Mouse (Mus musculus): ENCODE results near the gene BC035947. TPM values are rescaled to one million over a fixed set of nuclear protein-coding genes. Genes with fewer than 3 reads are reported as not detected.
A peak's percentile ranks its signal among the peaks of the same experiment; 100 is the strongest.
"Not testable (repeated sequence)": the region's sequence is repeated elsewhere in the genome, so short reads cannot be mapped to it uniquely, and the experiment has no call there.

The BC035947 gene
- under 1 TPM; 0.37 to 0.46 TPM for total RNA-seq (2021)
- long read RNA-seq, experiment 1, partial matches to known transcripts, result 0 of 2 reads
- long read RNA-seq, experiment 1, other reads (novel, unspliced or antisense), result 2 of 2 reads
- long read RNA-seq, experiment 2, partial matches to known transcripts, result 0 of 1 reads
- long read RNA-seq, experiment 2, other reads (novel, unspliced or antisense), result 0 of 1 reads

- no peak for TF ChIP-seq CTCF (conservative IDR thresholded peaks at IDR 0.05)
- Histone ChIP-seq H3K27ac (no peak within 1 kb of the TSS), H3K4me3 (peak within 1 kb of the TSS; percentile 18; the same call in 1 of the 2 replicates)
- no peak for DNase-seq (ENCODE audit: low spot score in 2 of 2)
These were observed at the start of gene BC035947 for GRCm38 (mm10) chr1:78511621-78512160. TSS of gene BC035947 (minus strand) at chr1:78512158.

- no peak overlapping the region for H3K27ac ChIP-seq
- DNase-seq (ENCODE audit: low spot score in 2 of 2), result no peak
These were observed 42.2 kb upstream of the BC035947 start for GRCm38 (mm10) chr1:78554012-78554666.

GRCm38 (mm10) chr1:78548961-78549360 is 37.0 kb upstream of the BC035947 start:
- DNase-seq (ENCODE audit: low spot score in 2 of 2), result no peak
- peak overlapping the region; percentile 59 for H3K27ac ChIP-seq
- H3K4me3 ChIP-seq, result no peak overlapping the region
- 0 out of 2 replicates have a peak, but pooled peaks have one; percentile 14 for TF ChIP-seq CTCF (conservative IDR thresholded peaks at IDR 0.05)

More at GRCm38 (mm10) chr1:78554012-78554666, 42.2 kb upstream of the BC035947 start:
- TF ChIP-seq CTCF (conservative IDR thresholded peaks at IDR 0.05), result no peak
- H3K4me3 ChIP-seq, result no peak overlapping the region

- Histone ChIP-seq H3K27ac (no peak overlapping the region), H3K4me3 (no peak overlapping the region)
- no peak for DNase-seq (ENCODE audit: low spot score in 2 of 2)
- no peak for TF ChIP-seq CTCF (conservative IDR thresholded peaks at IDR 0.05)
These were observed 34.3 kb upstream of the BC035947 start for GRCm38 (mm10) chr1:78546258-78546657.

GRCm38 (mm10) chr1:78543631-78544030 is 31.7 kb upstream of the BC035947 start:
- DNase-seq (ENCODE audit: low spot score in 2 of 2); H3K27ac ChIP-seq; H3K4me3 ChIP-seq: not testable (repeated sequence)

- no peak for DNase-seq (ENCODE audit: low spot score in 2 of 2)
- TF ChIP-seq CTCF (conservative IDR thresholded peaks at IDR 0.05), result no peak
These were observed 27.2 kb upstream of the BC035947 start for GRCm38 (mm10) chr1:78539166-78539565.

GRCm38 (mm10) chr1:78538396-78538795 is 26.4 kb upstream of the BC035947 start:
- Histone ChIP-seq H3K4me3 (no peak overlapping the region), H3K27ac (peak overlapping the region; percentile 93)
- DNase-seq (ENCODE audit: low spot score in 2 of 2), result no peak
- TF ChIP-seq CTCF (conservative IDR thresholded peaks at IDR 0.05), result no peak

More at GRCm38 (mm10) chr1:78539166-78539565, 27.2 kb upstream of the BC035947 start:
- Histone ChIP-seq H3K27ac (peak overlapping the region; percentile 93; the same call in 1 of the 2 replicates), H3K4me3 (no peak overlapping the region)

- Histone ChIP-seq H3K4me3 (peak overlapping the region; percentile 60), H3K27ac (peak overlapping the region; percentile 93)
- DNase-seq (ENCODE audit: low spot score in 2 of 2), result peak; percentile 69 to 86
- TF ChIP-seq CTCF (conservative IDR thresholded peaks at IDR 0.05), result no peak
These were observed 25.6 kb upstream of the BC035947 start for GRCm38 (mm10) chr1:78537494-78538010.

GRCm38 (mm10) chr1:78536310-78537164 is 24.6 kb upstream of the BC035947 start:
- peak; percentile 75 to 89 for DNase-seq (ENCODE audit: low spot score in 2 of 2)

GRCm38 (mm10) chr1:78534428-78535150 is 22.6 kb upstream of the BC035947 start:
- H3K27ac ChIP-seq, result no peak overlapping the region
- no peak for DNase-seq (ENCODE audit: low spot score in 2 of 2)
- TF ChIP-seq CTCF (conservative IDR thresholded peaks at IDR 0.05), result no peak
- H3K4me3 ChIP-seq, result no peak overlapping the region

More at GRCm38 (mm10) chr1:78536310-78537164, 24.6 kb upstream of the BC035947 start:
- Histone ChIP-seq H3K4me3 (peak overlapping the region; percentile 60), H3K27ac (peak overlapping the region; percentile 93)
- TF ChIP-seq CTCF (conservative IDR thresholded peaks at IDR 0.05), result peak; percentile 77

- Histone ChIP-seq H3K27ac (peak overlapping the region; percentile 81), H3K4me3 (no peak overlapping the region)
- DNase-seq (ENCODE audit: low spot score in 2 of 2), result peak in 1 of 2 experiments; percentile 25
These were observed 20.3 kb upstream of the BC035947 start for GRCm38 (mm10) chr1:78532184-78532800.

More at GRCm38 (mm10) chr1:78532184-78532800, 20.3 kb upstream of the BC035947 start:
- no peak for TF ChIP-seq CTCF (conservative IDR thresholded peaks at IDR 0.05)
